Mouse (Mus musculus): ENCODE measurements around the gene Lrrc15.

DNA sequence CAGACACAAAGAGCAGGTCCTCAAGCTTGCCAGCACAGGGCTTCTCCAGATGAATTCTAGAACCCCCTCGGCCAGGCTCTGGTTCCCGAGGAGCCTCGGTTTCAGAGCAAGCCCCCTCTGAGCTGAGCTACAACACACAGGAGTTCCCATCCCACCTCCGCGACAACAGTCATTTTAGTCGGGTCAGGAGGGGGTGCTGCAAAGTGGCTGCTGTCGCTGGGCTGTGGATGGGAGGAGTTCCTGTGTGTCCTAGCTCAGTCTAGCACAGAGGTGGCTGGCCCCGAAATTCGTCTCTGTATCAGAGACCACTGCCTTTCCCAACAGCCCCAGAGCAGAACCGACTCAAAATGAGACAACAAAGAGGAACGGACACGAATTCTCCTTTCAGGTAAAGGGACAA is 24.2 kb upstream of the Lrrc15 start:
- TF ChIP-seq POLR2A (IDR thresholded peaks at IDR 0.05; ENCODE audit: borderline replicate concordance, extremely low read depth, insufficient read depth, insufficient read length, poor library complexity, severe bottlenecking): no peak
- TF ChIP-seq CTCF (IDR thresholded peaks at IDR 0.05; ENCODE audit: borderline replicate concordance, extremely low read depth, insufficient read depth, insufficient read length): no peak

Measured in brain, embryonic 14.5 days (tissue).